Mouse (Mus musculus) testis, adult 2 months (tissue): ENCODE results near the gene Cyp2s1. TPM values are rescaled to one million over a fixed set of nuclear protein-coding genes. Genes with fewer than 3 reads are reported as not detected.

Experiments used
- H3K27ac ChIP-seq: fragments of 200-500 bp; 2 replicates; pipeline ENCODE4 v1.5.1; 2012; ENCODE audit warnings: low read depth, low read length; ENCODE audit not compliant: control insufficient read depth, insufficient read depth
- H3K27me3 ChIP-seq: fragments of 200-500 bp; 2 replicates; pipeline ENCODE4 v1.6.1; 2012; ENCODE audit warnings: mild to moderate bottlenecking, low read length, moderate library complexity; ENCODE audit not compliant: control insufficient read depth, insufficient read depth
- H3K36me3 ChIP-seq: fragments of 200-500 bp; 2 replicates; pipeline ENCODE4 v1.6.1; 2012; ENCODE audit warnings: mild to moderate bottlenecking, low read length; ENCODE audit not compliant: control insufficient read depth, insufficient read depth
- H3K4me1 ChIP-seq: fragments of 200-500 bp; 2 replicates; pipeline ENCODE4 v1.6.1; 2012; ENCODE audit warnings: low read length; ENCODE audit not compliant: control insufficient read depth, insufficient read depth
- H3K4me3 ChIP-seq: fragments of 200-500 bp; 2 replicates; pipeline ENCODE4 v1.5.1; 2012; ENCODE audit warnings: low read depth, mild to moderate bottlenecking, low read length, moderate library complexity, mixed read lengths; ENCODE audit not compliant: control insufficient read depth
- CTCF ChIP-seq: fragments of 200-500 bp; IDR thresholded peaks from 2 replicates; pipeline ENCODE4 v1.5.1; 2012; ENCODE audit warnings: low read depth, mild to moderate bottlenecking, inconsistent platforms, low read length, moderate library complexity; ENCODE audit not compliant: control insufficient read depth, insufficient read depth, insufficient replicate concordance
- POLR2A ChIP-seq: fragments of 200-500 bp; IDR thresholded peaks from 2 replicates; pipeline ENCODE4 v1.6.1; 2012; ENCODE audit warnings: low read depth, mild to moderate bottlenecking, inconsistent platforms, low read length, moderate library complexity; ENCODE audit not compliant: control insufficient read depth
- polyA plus RNA-seq: library from polyadenylated mRNA; depleted of rRNA; stranded (reverse); fragments of >200 nt; gene quantifications from 2 replicates; pipeline ENCODE4 v1.2.3, GENCODE M21; 2012; rRNA removed

Cyp2s1 gene
- 1.7 and 1.9 TPM in 2 replicates for polyA plus RNA-seq

- Histone ChIP-seq H3K4me3 (peak within 1 kb of the TSS; percentile 19), H3K36me3 (no peaks in the 10 kb centered on the region), H3K27ac (no peak within 1 kb of the TSS), H3K4me1 (peaks cover 16% of the 10 kb centered on the region), H3K27me3 (no peaks in the 10 kb centered on the region)
- TF ChIP-seq CTCF (no peak), POLR2A (no peak)
These were observed at the start of gene Cyp2s1 for GRCm38 (mm10) chr7:25816241-25816919. TSS of gene Cyp2s1 (minus strand) at chr7:25816913.

GRCm38 (mm10) chr7:25864861-25865260, 48.1 kb upstream of the Cyp2s1 start:
- TF ChIP-seq CTCF (no peak), POLR2A (no peak)
- Histone ChIP-seq H3K4me1 (peaks cover 3% of the 10 kb centered on the region; the same call in 1 of the 2 replicates), H3K36me3 (no peaks in the 10 kb centered on the region), H3K27ac (no peak overlapping the region), H3K4me3 (no peak overlapping the region), H3K27me3 (no peaks in the 10 kb centered on the region)

- peaks cover 4% of the 10 kb centered on the region; the same call in 1 of the 2 replicates for H3K4me1 ChIP-seq
- H3K27me3 ChIP-seq = no peaks in the 10 kb centered on the region
- TF ChIP-seq CTCF (no peak), POLR2A (no peak)
- no peak overlapping the region for H3K27ac ChIP-seq
- no peak overlapping the region for H3K4me3 ChIP-seq
- no peaks in the 10 kb centered on the region for H3K36me3 ChIP-seq
These were observed 47.0 kb upstream of the Cyp2s1 start for GRCm38 (mm10) chr7:25863756-25864155.

- Histone ChIP-seq H3K27me3 (no peaks in the 10 kb centered on the region), H3K4me3 (no peak overlapping the region), H3K27ac (no peak overlapping the region), H3K36me3 (no peaks in the 10 kb centered on the region), H3K4me1 (peaks cover 4% of the 10 kb centered on the region; the same call in 1 of the 2 replicates)
- TF ChIP-seq CTCF (no peak), POLR2A (no peak)
These were observed 45.7 kb upstream of the Cyp2s1 start for GRCm38 (mm10) chr7:25862365-25862764.

GRCm38 (mm10) chr7:25859962-25860870, 43.5 kb upstream of the Cyp2s1 start:
- Histone ChIP-seq H3K4me1 (peaks cover 4% of the 10 kb centered on the region; the same call in 1 of the 2 replicates), H3K27ac (no peak overlapping the region), H3K36me3 (no peaks in the 10 kb centered on the region), H3K4me3 (no peak overlapping the region), H3K27me3 (no peaks in the 10 kb centered on the region)
- TF ChIP-seq CTCF (no peak; the same call in 1 of the 2 replicates), POLR2A (no peak)

GRCm38 (mm10) chr7:25855082-25855481, 38.4 kb upstream of the Cyp2s1 start:
- H3K4me3 ChIP-seq = peak overlapping the region; percentile 2; the same call in 1 of the 2 replicates
- no peak overlapping the region for H3K27ac ChIP-seq
- H3K27me3 ChIP-seq = no peaks in the 10 kb centered on the region
- peaks cover 6% of the 10 kb centered on the region; the same call in 1 of the 2 replicates for H3K4me1 ChIP-seq
- no peak for TF ChIP-seq POLR2A
- peak; percentile 87 for TF ChIP-seq CTCF
- H3K36me3 ChIP-seq = no peaks in the 10 kb centered on the region

- peaks cover 2% of the 10 kb centered on the region; the same call in 1 of the 2 replicates for H3K4me1 ChIP-seq
- H3K36me3 ChIP-seq = no peaks in the 10 kb centered on the region
- TF ChIP-seq POLR2A = no peak
- no peak for TF ChIP-seq CTCF
- no peaks in the 10 kb centered on the region for H3K27me3 ChIP-seq
- peak overlapping the region; percentile 63; the same call in 1 of the 2 replicates for H3K27ac ChIP-seq
- H3K4me3 ChIP-seq = peak overlapping the region; percentile 82
These were observed 31.7 kb upstream of the Cyp2s1 start for GRCm38 (mm10) chr7:25848444-25848812.
